Mouse (Mus musculus): Measurements from ENCODE around the gene Ntng1.
"Not testable (repeated sequence)": the region's sequence is repeated elsewhere in the genome, so short reads cannot be mapped to it uniquely, and the experiment has no call there.

Ntng1 gene

DNA sequence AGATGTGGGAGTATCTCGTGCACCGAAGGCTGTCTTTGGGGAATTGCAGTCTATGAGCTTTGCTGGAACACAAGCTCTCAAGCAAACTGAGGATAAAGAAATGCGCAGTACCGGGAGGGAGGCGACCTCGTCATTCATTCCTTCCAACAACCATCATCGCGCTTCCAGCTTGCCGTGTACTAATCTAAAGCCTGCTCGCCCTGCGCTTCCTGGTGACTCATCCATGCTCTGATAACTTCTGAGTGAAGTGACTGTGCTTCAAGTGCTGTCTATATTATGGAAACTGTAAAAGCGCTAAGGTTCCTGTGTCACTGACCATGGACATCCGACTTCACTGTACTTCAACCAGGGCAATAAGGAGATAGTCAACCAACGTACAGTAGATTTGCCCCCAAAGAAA lies 371.7 kb downstream of the Ntng1 start:
- no peak for DNase-seq

DNA sequence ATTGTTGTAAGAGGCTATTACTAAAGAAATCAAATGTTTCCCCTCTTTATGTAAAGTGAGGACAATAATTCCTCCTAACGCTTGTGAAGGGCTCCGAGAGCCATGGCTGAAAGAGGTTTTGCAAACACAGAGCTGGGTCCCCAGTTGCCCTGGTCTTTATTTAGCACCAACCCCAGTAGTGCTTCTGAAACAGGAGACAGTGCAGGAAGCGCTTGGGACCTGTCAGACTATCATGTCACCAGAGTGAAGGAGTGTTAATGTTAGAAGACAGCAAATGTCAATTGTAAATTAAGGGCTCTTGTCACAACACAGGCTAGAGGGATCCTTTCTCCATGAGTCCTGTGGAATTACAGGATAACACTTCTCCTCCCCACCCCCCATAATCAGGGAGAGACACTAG lies 376.9 kb downstream of the Ntng1 start:
- DNase-seq, result no peak

DNA sequence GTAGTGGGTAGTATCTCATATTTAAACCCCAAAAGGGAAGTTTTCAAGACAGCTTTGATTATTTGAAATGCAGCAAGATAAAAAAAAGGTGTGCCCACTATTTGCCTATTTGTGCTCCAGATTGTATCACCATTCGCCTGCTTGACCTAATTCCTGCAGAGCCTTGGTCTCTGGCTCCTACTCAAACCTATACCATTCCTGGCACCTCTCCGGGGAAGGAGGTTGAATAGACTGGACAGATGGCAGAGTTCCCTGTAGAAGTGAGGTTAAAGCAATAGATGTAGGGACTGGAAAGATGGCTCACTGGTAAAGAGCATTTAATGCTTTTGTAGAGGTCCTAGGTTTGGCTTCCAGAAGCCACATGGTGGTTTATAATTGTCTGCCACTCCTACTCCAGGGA lies 378.2 kb downstream of the Ntng1 start:
- no peak for DNase-seq

DNA sequence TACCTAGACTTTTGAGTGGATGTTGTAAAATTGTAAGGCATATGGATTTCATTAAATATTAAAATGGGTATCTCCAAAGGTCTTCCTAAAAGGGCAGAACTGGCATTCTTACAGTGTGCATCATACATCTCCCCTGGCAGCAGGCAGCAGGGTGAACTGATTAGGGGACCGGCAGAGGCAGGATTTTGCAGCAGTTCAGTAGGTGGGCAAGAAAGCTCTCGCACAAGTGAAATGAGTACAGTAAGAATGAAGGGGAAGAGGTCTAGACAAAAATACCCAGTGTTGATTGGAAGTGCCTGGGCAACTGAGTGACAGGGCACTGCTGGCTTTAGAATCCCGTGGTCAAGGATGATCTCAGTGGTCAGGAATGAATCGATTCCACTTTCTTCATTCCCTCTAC lies 378.7 kb downstream of the Ntng1 start:
- no peak for DNase-seq

DNA sequence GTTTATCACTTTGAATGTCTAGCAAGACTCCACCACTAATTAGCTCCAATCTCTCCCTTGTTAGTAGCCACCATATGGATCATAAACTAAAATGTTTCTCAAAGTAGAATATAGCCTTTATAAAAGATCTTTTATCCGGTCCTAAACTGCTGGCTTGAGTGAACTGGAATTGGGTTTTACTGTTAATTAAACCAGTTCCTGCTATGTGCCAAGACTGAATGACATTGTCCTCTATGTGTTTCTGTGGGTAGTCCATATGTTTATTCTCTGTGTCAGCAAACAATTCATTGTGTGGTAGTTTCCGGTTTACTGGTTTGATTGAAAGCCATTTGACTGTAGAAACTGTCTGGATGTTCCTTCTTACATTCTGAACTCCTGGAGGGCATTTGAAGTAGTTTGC lies 387.4 kb downstream of the Ntng1 start:
- DNase-seq, result no peak

DNA sequence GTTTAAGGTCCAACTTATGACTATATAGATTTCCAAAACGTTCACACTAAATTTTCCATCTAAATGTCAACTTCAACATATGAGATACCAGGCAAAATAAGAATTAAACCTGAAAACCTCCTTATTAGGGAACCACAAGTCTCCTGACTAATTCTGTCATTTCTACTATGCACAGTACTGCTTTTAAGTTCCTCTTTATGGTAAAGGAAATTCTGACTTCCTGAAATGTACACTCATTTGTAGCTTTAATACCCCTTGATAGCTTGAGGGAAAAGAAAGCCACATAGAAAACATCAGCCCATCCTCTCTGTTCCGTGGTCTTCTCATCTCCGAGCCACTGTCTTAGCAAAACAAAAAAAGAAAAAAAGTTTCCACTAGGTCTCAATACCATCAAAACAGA lies 396.2 kb downstream of the Ntng1 start:
- DNase-seq, result not testable (repeated sequence)

DNA sequence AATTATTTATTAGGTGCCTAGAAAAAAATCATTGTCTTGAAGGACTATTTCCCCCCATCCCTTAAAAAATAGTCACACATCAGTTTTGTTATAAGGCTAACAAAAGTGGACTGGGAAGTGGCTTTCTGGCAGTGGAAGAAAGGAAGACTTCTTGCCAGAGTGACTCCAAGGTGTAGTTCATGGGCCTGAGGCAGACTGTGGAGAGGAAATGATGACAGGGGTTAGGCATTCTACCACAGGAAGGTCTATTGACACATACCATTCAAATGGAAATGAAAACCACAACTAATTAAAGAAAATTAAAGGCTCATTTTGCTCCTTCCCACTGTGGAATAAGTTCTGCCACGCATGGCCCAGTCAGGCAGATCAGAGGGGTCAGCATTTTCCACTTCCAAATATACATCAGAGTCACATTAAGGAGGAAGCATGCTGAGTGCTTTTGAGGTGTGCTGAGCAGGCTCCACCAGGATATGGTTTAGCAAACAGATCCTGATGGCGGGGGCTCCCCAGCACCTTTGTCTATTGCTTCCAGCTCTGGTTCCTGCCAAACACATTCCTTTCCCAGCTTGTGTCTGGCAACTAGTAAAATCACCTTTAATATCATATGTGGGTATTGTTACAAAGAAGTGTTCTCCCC lies 403.2 kb downstream of the Ntng1 start:
- no peak for DNase-seq

DNA sequence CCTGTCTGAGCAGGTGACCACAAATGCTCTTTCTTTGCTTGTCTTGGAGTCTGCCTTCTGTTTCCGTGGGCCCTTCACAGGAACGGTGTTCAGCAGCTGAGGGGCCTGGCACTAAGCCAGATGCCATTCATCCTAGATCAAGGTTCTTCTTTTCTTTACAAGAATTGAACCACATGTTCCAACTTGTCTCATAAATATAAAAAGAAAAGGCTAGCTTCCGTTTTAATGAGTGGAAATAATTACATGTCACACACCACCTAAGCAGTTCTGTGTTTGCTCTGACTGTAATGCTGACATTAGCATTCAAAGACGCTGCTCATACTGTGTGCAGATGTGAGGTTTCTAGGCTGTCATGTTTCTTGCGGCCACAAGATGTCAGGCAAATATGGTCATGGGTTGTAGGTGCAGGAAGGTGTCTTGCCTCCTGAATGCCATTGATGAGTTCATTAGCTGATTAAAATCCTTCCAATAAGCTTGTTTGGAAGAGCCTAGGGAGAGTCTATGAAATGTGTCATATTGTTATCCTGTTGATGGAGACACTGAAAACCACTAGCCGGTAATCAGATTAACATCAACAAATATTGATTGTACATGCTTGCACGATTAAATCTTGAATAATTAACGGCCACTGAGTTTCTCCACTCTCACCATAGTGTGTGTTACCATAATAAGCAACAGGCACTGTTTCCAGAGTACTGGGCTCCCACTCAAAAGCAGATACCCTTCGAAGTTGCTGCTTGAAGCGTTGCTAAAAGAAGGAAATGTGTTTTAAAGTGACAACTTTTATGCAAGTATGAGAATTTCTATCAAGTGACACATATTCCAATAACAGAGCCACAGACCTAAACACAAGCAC lies 411.3 kb downstream of the Ntng1 start:
- DNase-seq, result no peak

DNA sequence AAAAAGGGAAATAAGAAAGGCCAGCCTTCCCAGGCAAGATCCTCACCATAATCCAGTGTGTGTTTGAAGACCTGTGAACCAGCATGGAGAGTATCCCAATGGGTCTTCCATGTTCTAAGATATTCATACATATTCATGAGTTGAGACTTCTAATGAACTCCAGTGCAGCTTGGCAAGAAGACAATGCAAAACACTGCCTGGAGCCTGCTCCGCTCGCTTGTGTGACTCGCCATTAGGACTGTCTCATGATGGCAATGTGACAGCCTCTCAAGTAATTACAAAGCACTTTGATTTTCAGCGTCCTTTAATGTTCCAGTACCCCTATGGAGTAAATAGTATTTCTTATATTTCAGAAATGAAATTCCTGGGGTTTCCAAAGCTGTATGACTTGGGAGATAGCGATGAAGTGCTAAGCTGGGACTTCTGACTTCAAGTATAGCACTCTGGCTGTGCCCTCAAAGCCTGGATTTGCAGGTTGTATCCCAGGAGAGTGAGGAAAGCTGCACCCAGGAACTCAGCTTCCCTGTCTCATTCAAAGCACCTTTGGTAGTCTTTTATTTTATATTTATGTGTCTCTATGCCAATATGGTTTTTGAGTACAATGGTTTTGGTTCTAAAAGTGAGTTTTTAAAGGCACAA lies 412.1 kb downstream of the Ntng1 start:
- no peak for DNase-seq

Measured in thymus, postnatal 14 days (tissue).